Mouse (Mus musculus): ENCODE data around the gene Abhd5. TPM values are rescaled to one million over a fixed set of nuclear protein-coding genes. Genes with fewer than 3 reads are reported as not detected.

Abhd5 gene
- polyA plus RNA-seq, 1 experiment from 2014 or later = 23.5 TPM

GRCm38 (mm10) chr9:122352911-122353310 is 1.5 kb downstream of the Abhd5 start:
- H3K36me3 ChIP-seq (ENCODE audit: control insufficient read depth, insufficient read depth) = no peaks in the 10 kb centered on the region
- no peak overlapping the region for H3K27ac ChIP-seq (ENCODE audit: low read length)
- H3K9ac ChIP-seq (ENCODE audit: low read length) = no peak overlapping the region
- ATAC-seq (replicated peaks; ENCODE audit: extremely low read depth, insufficient read depth, low FRiP score) = no peak
- no peak overlapping the region for H3K4me3 ChIP-seq (ENCODE audit: low read length)
- no peaks in the 10 kb centered on the region for H3K27me3 ChIP-seq (ENCODE audit: control insufficient read depth, insufficient read depth, low read length)
- H3K4me2 ChIP-seq (ENCODE audit: low read depth, low read length) = no peak overlapping the region
- WGBS = 72% methylated on average over 4 of the region's 4 CpGs
- peaks cover 7% of the 10 kb centered on the region; the same call in 1 of the 2 replicates for H3K4me1 ChIP-seq (ENCODE audit: control insufficient read depth, insufficient read depth, low read length)
- H3K9me3 ChIP-seq (replicated peaks; ENCODE audit: control insufficient read depth, low read length) = no peaks in the 10 kb centered on the region

GRCm38 (mm10) chr9:122354240-122354639 is 2.8 kb downstream of the Abhd5 start:
- no peak overlapping the region for H3K4me3 ChIP-seq (ENCODE audit: low read length)
- H3K4me2 ChIP-seq (ENCODE audit: low read depth, low read length) = no peak overlapping the region
- WGBS = 87% methylated on average over 3 of the region's 3 CpGs
- no peaks in the 10 kb centered on the region for H3K36me3 ChIP-seq (ENCODE audit: control insufficient read depth, insufficient read depth)
- H3K4me1 ChIP-seq (ENCODE audit: control insufficient read depth, insufficient read depth, low read length) = peaks cover 7% of the 10 kb centered on the region; the same call in 1 of the 2 replicates
- no peaks in the 10 kb centered on the region for H3K27me3 ChIP-seq (ENCODE audit: control insufficient read depth, insufficient read depth, low read length)
- H3K9ac ChIP-seq (ENCODE audit: low read length) = no peak overlapping the region
- H3K9me3 ChIP-seq (replicated peaks; ENCODE audit: control insufficient read depth, low read length) = no peaks in the 10 kb centered on the region
- no peak for ATAC-seq (replicated peaks; ENCODE audit: extremely low read depth, insufficient read depth, low FRiP score)
- H3K27ac ChIP-seq (ENCODE audit: low read length) = no peak overlapping the region

- Histone ChIP-seq H3K4me2 (ENCODE audit: low read depth, low read length) (no peak overlapping the region), H3K4me3 (ENCODE audit: low read length) (no peak overlapping the region), H3K27ac (ENCODE audit: low read length) (no peak overlapping the region), H3K9ac (ENCODE audit: low read length) (no peak overlapping the region), H3K36me3 (ENCODE audit: control insufficient read depth, insufficient read depth) (no peaks in the 10 kb centered on the region), H3K4me1 (ENCODE audit: control insufficient read depth, insufficient read depth, low read length) (0 out of 2 replicates have a peak, but pooled peaks cover 3% of the 10 kb centered on the region), H3K27me3 (ENCODE audit: control insufficient read depth, insufficient read depth, low read length) (no peaks in the 10 kb centered on the region), H3K9me3 (replicated peaks; ENCODE audit: control insufficient read depth, low read length) (no peaks in the 10 kb centered on the region)
- no peak for ATAC-seq (replicated peaks; ENCODE audit: extremely low read depth, insufficient read depth, low FRiP score)
- WGBS = 87% methylated on average over 1 of the region's 1 CpGs
Measured at GRCm38 (mm10) chr9:122357073-122357472, 5.7 kb downstream of the Abhd5 start.

GRCm38 (mm10) chr9:122357626-122358025 is 6.2 kb downstream of the Abhd5 start:
- no peak overlapping the region for H3K4me3 ChIP-seq (ENCODE audit: low read length)
- H3K27me3 ChIP-seq (ENCODE audit: control insufficient read depth, insufficient read depth, low read length) = no peaks in the 10 kb centered on the region
- no peaks in the 10 kb centered on the region for H3K9me3 ChIP-seq (replicated peaks; ENCODE audit: control insufficient read depth, low read length)
- WGBS = 78% methylated on average over 1 of the region's 1 CpGs
- ATAC-seq (replicated peaks; ENCODE audit: extremely low read depth, insufficient read depth, low FRiP score) = no peak
- no peaks in the 10 kb centered on the region for H3K36me3 ChIP-seq (ENCODE audit: control insufficient read depth, insufficient read depth)
- no peak overlapping the region for H3K4me2 ChIP-seq (ENCODE audit: low read depth, low read length)
- H3K4me1 ChIP-seq (ENCODE audit: control insufficient read depth, insufficient read depth, low read length) = 0 out of 2 replicates have a peak, but pooled peaks cover 3% of the 10 kb centered on the region
- H3K27ac ChIP-seq (ENCODE audit: low read length) = no peak overlapping the region
- H3K9ac ChIP-seq (ENCODE audit: low read length) = no peak overlapping the region

GRCm38 (mm10) chr9:122364171-122364570 is 12.8 kb downstream of the Abhd5 start:
- ATAC-seq (replicated peaks; ENCODE audit: extremely low read depth, insufficient read depth, low FRiP score) = no peak
- H3K4me1 ChIP-seq (ENCODE audit: control insufficient read depth, insufficient read depth, low read length) = no peaks in the 10 kb centered on the region
- H3K9me3 ChIP-seq (replicated peaks; ENCODE audit: control insufficient read depth, low read length) = no peaks in the 10 kb centered on the region
- no peaks in the 10 kb centered on the region for H3K27me3 ChIP-seq (ENCODE audit: control insufficient read depth, insufficient read depth, low read length)
- H3K36me3 ChIP-seq (ENCODE audit: control insufficient read depth, insufficient read depth) = no peaks in the 10 kb centered on the region
- H3K4me2 ChIP-seq (ENCODE audit: low read depth, low read length) = no peak overlapping the region
- no peak overlapping the region for H3K9ac ChIP-seq (ENCODE audit: low read length)
- no peak overlapping the region for H3K27ac ChIP-seq (ENCODE audit: low read length)
- H3K4me3 ChIP-seq (ENCODE audit: low read length) = no peak overlapping the region
- 74% methylated on average over 1 of the region's 1 CpGs for WGBS

- Histone ChIP-seq H3K4me3 (ENCODE audit: low read length) (no peak overlapping the region), H3K36me3 (ENCODE audit: control insufficient read depth, insufficient read depth) (no peaks in the 10 kb centered on the region), H3K27ac (ENCODE audit: low read length) (no peak overlapping the region), H3K4me2 (ENCODE audit: low read depth, low read length) (no peak overlapping the region), H3K27me3 (ENCODE audit: control insufficient read depth, insufficient read depth, low read length) (no peaks in the 10 kb centered on the region), H3K4me1 (ENCODE audit: control insufficient read depth, insufficient read depth, low read length) (peaks cover 4% of the 10 kb centered on the region; the same call in 1 of the 2 replicates), H3K9me3 (replicated peaks; ENCODE audit: control insufficient read depth, low read length) (no peaks in the 10 kb centered on the region), H3K9ac (ENCODE audit: low read length) (no peak overlapping the region)
- no peak for ATAC-seq (replicated peaks; ENCODE audit: extremely low read depth, insufficient read depth, low FRiP score)
- 90% methylated on average over 6 of the region's 6 CpGs for WGBS
Measured at GRCm38 (mm10) chr9:122370292-122370794, 18.9 kb downstream of the Abhd5 start.

GRCm38 (mm10) chr9:122372506-122372905 is 21.1 kb downstream of the Abhd5 start:
- 22% methylated on average over 4 of the region's 4 CpGs for WGBS
- Histone ChIP-seq H3K27me3 (ENCODE audit: control insufficient read depth, insufficient read depth, low read length) (no peaks in the 10 kb centered on the region), H3K9me3 (replicated peaks; ENCODE audit: control insufficient read depth, low read length) (no peaks in the 10 kb centered on the region), H3K4me3 (ENCODE audit: low read length) (no peak overlapping the region), H3K27ac (ENCODE audit: low read length) (no peak overlapping the region), H3K9ac (ENCODE audit: low read length) (no peak overlapping the region), H3K36me3 (ENCODE audit: control insufficient read depth, insufficient read depth) (no peaks in the 10 kb centered on the region), H3K4me1 (ENCODE audit: control insufficient read depth, insufficient read depth, low read length) (peaks cover 4% of the 10 kb centered on the region; the same call in 1 of the 2 replicates), H3K4me2 (ENCODE audit: low read depth, low read length) (no peak overlapping the region)
- no peak for ATAC-seq (replicated peaks; ENCODE audit: extremely low read depth, insufficient read depth, low FRiP score)

GRCm38 (mm10) chr9:122372991-122373390 is 21.6 kb downstream of the Abhd5 start:
- Histone ChIP-seq H3K36me3 (ENCODE audit: control insufficient read depth, insufficient read depth) (peaks cover under 1% of the 10 kb centered on the region; the same call in 1 of the 2 replicates), H3K9ac (ENCODE audit: low read length) (no peak overlapping the region), H3K4me2 (ENCODE audit: low read depth, low read length) (no peak overlapping the region), H3K4me3 (ENCODE audit: low read length) (no peak overlapping the region), H3K9me3 (replicated peaks; ENCODE audit: control insufficient read depth, low read length) (no peaks in the 10 kb centered on the region), H3K27me3 (ENCODE audit: control insufficient read depth, insufficient read depth, low read length) (no peaks in the 10 kb centered on the region), H3K4me1 (ENCODE audit: control insufficient read depth, insufficient read depth, low read length) (peaks cover 4% of the 10 kb centered on the region; the same call in 1 of the 2 replicates), H3K27ac (ENCODE audit: low read length) (no peak overlapping the region)
- ATAC-seq (replicated peaks; ENCODE audit: extremely low read depth, insufficient read depth, low FRiP score) = no peak
- WGBS = 64% methylated on average over 1 of the region's 1 CpGs

GRCm38 (mm10) chr9:122378986-122379385 is 27.6 kb downstream of the Abhd5 start:
- no peak overlapping the region for H3K27ac ChIP-seq (ENCODE audit: low read length)
- no peak overlapping the region for H3K9ac ChIP-seq (ENCODE audit: low read length)
- H3K27me3 ChIP-seq (ENCODE audit: control insufficient read depth, insufficient read depth, low read length) = no peaks in the 10 kb centered on the region
- no peaks in the 10 kb centered on the region for H3K4me1 ChIP-seq (ENCODE audit: control insufficient read depth, insufficient read depth, low read length)
- H3K9me3 ChIP-seq (replicated peaks; ENCODE audit: control insufficient read depth, low read length) = no peaks in the 10 kb centered on the region
- H3K4me3 ChIP-seq (ENCODE audit: low read length) = no peak overlapping the region
- H3K36me3 ChIP-seq (ENCODE audit: control insufficient read depth, insufficient read depth) = peaks cover 11% of the 10 kb centered on the region
- no peak for ATAC-seq (replicated peaks; ENCODE audit: extremely low read depth, insufficient read depth, low FRiP score)
- WGBS = 84% methylated on average over 6 of the region's 6 CpGs
- no peak overlapping the region for H3K4me2 ChIP-seq (ENCODE audit: low read depth, low read length)
